Mouse (Mus musculus) G1E-ER4 (cell line): ENCODE data around the gene Cgnl1. TPM values are rescaled to one million over a fixed set of nuclear protein-coding genes. Genes with fewer than 3 reads are reported as not detected.

Experiments
- GATA1 ChIP-seq: IDR thresholded peaks from one replicate; pipeline ENCODE4 v1.8.0; 2012; ENCODE audit warnings: low read length, inconsistent platforms
- polyA plus RNA-seq: library from polyadenylated mRNA; stranded (reverse); fragments of >175 nt; gene quantifications from 2 replicates; pipeline ENCODE4 v1.2.3, GENCODE M21; 2012

The Cgnl1 gene
- polyA plus RNA-seq, 1 experiment: 0.12 TPM

GRCm38 (mm10) chr9:71606296-71607057 is 164.9 kb downstream of the Cgnl1 start:
- TF ChIP-seq GATA1: peak; percentile 95

DNA sequence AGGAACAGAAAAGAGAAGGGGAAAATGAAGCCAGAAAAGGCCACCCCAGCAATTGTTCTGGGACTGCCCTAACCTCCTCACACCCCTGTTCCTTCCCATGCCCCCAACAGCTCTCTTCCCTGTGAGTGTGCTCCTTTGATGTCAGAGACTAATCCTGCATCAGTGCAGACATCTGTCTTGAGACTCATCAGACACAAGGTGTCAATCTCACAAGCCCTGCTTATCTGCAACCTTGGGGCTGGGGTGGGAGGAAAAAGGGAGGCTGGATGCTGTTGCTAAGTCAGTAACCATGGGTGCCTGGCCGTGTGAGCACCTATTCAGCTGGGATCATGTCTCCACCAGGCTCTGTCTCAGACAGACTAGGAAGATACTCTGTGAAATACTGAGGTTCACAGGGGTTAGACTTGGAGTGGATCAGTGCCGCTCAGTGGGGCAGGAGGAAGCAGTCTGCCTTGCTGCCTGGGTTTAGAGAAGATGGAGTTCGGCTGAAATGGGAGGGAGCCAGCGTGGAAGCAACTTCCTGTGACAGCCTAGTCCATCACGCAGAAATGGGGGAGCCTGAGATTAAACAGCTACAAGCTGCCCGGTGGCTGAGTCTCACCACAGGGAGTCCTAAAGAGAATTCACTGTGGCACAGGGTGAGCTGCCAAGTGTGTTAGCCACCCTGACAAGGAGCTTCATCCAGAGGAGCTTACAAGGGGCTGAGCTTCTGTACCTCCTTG is 166.3 kb downstream of the Cgnl1 start:
- no peak for TF ChIP-seq GATA1

GRCm38 (mm10) chr9:71599861-71600260 is 171.5 kb downstream of the Cgnl1 start:
- no peak for TF ChIP-seq GATA1

GRCm38 (mm10) chr9:71596888-71597287 is 174.5 kb downstream of the Cgnl1 start:
- no peak for TF ChIP-seq GATA1

DNA sequence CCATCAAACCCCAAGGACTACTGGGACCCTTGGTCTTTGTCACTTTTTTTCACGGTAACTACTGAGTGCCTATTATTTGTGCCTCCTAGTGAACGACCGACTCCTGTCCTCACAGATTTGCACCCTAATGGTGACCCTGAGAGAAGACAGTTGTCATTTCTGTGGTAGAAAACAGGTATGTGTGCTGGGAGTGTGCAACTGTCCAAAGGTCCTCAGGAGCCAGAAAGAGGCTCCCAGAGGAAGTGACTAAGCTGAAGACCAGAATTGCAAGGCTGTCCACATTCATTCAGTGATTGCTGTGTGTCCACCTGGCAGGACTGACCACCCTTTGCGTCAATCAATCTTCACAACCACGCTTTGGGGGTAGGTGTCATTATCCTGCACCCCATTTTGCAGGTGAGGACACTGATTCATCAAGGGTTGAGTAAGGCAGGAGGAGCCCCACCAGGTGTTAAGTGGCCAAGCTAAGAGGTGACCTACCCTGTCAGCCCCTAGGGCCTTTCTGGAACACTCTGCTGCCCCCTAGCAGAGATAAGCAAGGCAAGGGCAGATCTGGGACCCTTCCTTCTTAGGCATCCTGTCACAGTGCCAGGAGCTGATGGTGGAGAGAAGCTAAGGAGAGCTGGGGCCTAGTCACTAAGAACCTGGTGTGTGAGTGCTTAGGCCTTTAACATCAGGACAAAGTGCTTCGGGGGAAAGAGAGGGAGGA is 178.7 kb downstream of the Cgnl1 start:
- TF ChIP-seq GATA1: no peak

DNA sequence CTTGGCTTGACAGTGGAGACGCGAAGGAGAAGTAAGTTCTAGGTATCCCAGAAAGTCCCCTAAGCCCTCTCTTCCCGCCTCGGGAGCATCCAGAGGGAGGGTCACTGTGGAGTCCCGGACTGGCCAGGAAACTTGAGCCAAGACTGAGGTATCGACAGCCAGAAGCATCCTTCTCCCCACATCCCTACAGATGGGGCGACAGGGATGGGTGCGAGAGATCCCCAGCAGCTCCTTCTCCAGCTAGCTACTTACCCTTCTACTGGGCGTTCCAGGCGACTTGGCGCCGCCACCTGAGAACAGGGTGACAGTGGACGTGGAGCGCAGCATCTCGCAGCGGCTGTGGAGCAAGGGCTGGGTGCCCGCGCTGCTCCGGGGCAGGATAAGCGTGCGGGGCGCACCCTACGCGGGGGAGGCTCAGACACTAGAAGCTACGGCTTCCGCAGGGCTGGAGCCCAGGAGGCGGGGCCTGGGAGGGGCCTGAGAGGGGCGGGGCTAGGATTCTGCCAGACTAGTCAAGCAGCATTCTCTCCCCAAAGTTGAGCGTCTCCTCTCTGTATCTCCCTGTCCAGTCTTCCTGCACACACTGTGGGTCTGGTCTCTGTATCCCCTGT is 179.4 kb downstream of the Cgnl1 start, which contains the start of gene Myzap:
Myzap (minus strand) TSS at position 423 of the 611 bp plus-strand sequence.
- TF ChIP-seq GATA1: no peak

DNA sequence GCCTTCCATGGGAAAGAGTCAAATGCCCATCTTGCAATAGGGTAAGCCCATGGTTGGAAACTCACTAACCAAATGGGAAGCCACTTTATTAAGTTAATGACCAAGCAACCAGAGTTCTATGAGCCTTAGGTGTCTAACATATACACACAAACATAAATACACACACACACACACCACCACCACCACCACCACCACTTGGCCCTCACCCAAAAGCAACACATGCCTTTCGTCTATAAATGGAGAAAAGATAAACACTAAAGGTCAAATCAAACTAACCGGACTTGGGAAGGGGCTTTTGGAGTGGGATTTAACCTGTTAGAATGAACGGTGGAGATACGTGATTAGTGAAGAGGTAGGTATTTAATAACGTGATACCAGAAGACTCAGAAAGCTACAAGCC is 180.3 kb downstream of the Cgnl1 start:
- TF ChIP-seq GATA1: no peak

DNA sequence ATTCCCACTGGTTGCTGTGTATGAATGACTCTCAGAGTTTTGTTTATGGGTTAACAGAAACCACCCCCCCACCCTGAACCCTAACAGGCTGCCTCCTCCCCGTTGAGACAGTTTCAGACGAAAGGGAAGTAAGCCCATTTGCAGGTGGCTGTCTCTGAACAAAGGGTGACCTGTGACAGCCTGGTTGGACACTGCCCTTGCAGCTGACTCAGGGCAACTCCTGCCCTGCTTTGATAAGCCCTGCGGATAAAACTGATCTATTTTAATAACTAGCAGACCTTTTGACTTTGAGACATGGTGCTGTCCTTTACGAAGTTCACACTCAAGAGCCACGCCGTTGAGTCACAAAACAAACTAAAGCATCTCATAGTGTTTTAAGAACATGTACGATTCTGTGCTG is 181.6 kb downstream of the Cgnl1 start:
- TF ChIP-seq GATA1: no peak

DNA sequence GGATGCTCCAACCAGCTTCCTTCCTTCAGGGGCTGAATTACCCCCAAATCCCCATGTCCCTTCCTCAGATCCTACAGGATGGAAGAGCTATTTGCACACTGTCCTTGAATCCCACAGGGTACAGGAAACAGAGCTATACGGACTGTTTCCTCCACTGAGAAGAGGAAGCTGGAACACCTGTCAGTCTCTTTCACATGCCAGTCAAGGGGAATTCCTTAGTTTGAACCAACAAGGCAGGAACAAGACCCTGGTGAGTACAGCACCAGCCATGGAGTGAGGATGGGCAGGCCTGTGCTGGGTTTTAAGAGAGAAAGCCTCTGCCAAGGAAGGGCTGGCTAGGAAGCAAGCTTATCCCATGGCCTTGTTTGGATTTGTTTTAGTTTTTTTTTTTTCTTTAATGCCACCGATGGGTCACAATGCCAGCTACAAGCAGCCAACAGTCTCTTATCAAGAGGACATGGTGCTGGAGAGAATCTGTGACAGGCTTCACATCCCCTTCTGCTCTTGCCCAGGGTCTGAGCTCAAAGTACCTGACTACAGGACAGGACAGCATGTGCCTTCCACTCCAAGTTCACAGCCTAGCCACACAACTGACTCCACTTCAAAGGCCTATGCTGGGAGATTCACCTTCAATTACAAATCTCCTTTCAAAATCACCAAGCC is 182.3 kb downstream of the Cgnl1 start:
- no peak for TF ChIP-seq GATA1

DNA sequence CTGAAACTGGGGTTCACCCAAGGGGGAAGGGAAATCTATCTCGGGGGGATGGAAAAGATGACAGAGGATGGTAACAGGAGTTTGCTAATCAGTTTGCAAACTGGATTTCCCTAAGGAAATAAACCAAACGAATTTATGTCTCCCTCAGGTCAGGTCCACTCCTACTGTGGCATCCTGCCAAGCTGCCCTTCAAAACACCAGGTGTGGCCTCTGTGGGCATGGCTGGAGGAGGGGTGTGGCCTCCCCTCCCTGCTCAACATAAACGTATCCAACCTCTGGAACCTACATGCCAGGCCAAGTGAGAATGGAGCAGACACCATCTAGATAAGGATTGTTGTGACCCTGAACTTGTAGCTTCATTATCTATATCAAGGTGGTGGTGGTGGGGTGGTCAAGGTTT is 185.0 kb downstream of the Cgnl1 start:
- TF ChIP-seq GATA1: no peak

- no peak for TF ChIP-seq GATA1
Measured at GRCm38 (mm10) chr9:71582771-71583170, 188.6 kb downstream of the Cgnl1 start.

DNA sequence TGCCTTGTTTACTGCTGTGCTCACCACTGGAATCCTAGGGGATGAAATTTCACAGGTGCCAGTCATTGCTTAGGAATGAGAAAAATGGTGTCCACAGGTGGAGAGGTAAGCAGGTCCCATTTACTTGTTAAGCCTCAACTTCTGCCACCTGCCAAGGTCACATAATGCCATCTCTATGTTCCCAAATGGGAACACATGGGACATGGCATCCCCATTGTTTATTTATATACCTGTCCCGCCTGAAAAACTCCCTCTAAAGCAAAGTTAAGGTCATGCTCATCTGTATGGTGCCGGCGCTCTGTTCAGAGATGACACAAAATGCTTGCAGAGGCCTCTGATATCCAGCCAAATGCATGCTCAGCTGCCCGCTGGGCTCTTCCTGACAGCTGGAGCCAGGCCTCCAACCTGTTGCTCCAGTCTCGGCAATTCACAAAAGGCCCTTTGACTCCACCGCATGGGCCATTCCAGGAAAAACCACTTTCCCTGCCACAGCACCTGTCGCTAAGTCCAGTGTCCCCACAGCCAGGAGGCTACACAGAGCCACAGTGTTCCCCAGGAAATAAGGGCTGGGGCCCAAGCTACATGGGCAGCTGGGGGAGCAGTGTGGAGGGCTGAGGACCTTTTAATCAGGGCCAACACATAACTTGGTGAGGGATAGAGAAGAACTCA is 192.4 kb downstream of the Cgnl1 start:
- no peak for TF ChIP-seq GATA1

Other genes starting within 250 kb of the Cgnl1 start
- not detected in 2 replicates for gene Myzap, start 179.2 kb downstream of the Cgnl1 start, polyA plus RNA-seq